Mouse (Mus musculus): ENCODE results near the gene Chd3.

The Chd3 gene

DNA sequence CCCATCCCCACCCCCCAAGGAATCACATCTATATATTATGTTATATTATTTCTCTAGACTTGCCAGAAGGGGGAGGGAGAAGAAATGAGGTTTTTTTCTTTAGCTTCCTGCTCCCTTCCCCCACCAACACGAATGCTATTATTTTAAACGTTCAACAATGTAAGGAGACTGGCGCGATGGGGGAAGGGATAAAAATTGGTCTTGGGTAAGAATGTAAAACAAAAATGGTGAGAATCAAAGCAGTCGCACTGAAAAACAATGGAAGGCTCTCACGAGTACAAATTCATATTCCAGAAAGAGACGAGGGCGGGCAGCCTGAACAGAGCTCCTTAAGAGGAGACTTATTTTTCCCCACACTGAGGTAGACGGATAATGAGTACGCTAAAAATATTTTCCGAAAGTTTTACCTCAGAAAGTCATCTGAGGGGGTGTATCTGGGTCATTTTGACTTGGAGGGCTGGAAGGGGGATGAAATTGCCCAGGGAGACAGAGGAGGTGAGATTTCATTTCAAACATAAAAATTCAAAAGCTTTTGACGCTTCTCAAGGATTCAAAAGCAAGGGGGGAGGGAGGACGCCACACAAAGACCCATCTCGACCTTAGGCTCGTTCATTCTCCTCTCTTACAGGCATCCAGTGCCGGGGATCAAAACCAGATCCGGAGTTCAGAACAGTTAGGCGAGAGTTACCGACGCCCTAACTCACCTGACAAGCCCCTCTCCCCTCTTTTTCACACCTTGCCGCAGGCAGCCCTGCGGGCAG is 2.2 kb downstream of the Chd3 start:
- DNase-seq (ENCODE audit: inconsistent age in 2 of 2, low spot score in 1 of 2) = peak; percentile 49 to 86

DNA sequence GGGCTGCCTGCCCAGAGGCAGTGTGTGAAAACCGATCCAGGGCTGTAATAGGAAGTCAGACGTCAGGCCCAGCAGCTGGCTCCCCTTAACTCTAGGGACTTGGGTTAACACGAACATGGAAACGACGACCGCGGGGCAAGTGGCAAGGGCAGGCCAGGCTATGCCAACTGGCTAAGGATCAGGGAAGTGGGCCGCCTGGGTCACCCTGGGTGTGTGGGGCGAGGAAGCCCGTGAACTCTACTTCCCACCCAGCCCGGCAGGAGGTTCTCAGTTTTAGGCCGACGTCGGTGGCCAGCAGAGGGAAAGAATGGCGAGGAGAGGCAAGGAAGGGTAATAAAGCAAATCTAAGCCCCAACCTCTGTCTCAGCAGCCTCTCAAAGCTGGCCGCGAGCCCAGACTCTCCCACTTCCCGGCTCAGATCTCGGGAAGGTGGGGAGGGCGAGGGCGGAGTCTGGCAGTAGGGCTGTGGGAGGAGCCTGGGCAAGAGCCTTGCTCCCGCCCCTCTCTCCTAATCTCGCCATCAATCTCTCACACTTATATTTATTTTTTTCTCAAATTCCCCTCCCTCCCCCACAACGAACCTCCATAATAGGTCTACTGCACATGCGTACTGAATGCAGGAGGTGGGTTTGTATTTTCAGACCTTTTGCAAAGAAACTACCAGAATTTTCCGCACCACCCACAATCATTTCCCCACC is 2.9 kb downstream of the Chd3 start:
- DNase-seq (ENCODE audit: inconsistent age in 2 of 2, low spot score in 1 of 2) = peak; percentile 97 to 98

DNA sequence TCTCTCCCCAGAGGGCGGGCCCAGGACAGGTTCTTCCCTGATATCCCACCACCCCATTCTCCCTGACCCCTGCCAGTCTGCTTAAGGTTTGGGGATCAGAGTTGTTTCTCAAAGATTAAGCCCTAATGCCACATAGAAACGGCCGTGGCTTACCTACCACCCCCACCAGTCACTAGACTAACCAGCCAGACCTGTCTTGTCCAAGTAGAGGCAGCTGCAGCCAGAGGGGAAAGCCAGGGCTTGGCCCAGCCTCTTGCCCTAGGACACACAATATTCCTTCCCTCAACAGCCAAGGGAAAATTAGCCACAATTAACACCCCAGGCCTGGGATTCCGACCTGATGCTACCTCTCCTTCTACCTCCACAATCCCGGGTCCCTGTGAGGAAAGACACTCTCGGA is 3.5 kb downstream of the Chd3 start:
- no peak for DNase-seq (ENCODE audit: inconsistent age in 2 of 2, low spot score in 1 of 2)

DNA sequence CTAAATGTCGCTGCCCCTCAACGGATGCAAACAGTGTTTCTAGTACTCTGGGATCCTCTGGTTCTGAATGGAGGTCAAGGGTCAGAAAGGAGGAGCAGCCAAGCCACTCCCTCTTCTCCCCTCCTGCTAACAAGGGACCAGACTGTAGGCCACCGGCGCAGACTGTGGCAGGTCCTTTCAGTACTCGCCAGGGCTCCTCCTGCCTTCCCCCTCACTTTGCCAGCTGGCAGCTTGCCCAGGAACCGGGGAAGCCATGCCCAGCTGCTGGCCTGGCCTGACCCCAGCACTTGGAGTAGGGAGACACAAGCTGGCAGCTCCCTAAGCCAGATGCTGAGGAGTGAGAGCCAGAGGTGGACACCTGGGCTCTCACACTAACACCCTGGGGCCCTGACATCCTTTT is 4.3 kb downstream of the Chd3 start:
- DNase-seq (ENCODE audit: inconsistent age in 2 of 2, low spot score in 1 of 2) = peak; percentile 96 to 98

DNA sequence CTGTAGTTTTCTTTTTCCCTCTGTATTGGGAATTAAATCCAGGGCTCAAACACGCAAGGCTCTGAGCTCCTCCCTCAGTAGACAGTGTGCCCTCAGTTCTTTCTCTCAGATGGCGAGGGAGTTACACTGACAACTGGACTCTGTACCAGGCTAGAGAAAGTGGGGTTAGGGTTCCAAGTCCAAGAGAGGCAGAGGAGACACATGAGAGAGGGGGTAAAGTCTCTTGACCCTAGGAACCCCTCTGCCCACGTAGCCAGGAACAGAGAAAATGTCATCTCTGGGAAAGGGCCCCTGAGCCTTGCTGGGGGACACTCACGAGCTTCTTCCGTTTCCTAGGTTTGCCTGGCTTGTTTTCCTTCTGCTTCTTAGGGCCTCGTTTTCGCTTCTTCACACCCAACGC is 4.8 kb downstream of the Chd3 start:
- no peak for DNase-seq (ENCODE audit: inconsistent age in 2 of 2, low spot score in 1 of 2)

DNA sequence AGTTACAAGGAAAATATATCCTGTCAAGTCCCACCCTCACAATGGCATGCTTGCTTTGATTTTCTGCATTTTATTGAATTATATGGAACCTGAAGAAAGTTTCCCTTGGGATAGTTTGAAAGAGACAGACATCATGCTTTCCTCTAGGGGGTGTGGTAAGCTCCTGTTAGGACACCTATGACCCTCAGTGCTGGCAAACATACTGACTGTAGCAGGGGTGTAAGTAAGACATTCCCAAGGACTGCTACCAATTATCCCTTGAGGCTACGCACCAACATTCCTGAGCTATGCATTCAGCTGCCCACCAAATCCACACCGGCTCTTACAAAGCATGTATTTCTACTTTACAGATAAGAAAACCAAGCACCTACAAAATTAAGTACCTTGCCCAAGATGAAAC is 6.7 kb downstream of the Chd3 start:
- DNase-seq (ENCODE audit: inconsistent age in 2 of 2, low spot score in 1 of 2) = no peak

DNA sequence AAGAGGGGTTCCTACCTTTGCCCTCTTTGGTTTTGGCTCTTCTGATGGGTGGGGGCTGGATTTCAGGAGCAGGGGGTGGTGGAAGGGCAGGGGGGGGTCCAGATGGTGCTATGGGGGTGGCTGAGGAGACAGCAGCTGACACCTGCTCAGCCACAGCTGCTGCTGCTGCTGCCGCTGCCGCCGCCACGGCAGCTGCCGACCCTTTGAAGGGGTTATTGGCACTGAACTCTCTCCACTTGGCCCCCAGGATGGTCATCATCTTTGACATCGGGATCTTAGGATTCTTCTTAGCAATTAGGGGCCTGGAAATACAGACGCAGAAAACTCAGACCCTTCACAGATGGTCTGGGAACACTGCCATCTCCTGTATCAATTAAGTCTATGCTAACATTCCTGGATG is 7.2 kb downstream of the Chd3 start:
- no peak for DNase-seq (ENCODE audit: inconsistent age in 2 of 2, low spot score in 1 of 2)

DNA sequence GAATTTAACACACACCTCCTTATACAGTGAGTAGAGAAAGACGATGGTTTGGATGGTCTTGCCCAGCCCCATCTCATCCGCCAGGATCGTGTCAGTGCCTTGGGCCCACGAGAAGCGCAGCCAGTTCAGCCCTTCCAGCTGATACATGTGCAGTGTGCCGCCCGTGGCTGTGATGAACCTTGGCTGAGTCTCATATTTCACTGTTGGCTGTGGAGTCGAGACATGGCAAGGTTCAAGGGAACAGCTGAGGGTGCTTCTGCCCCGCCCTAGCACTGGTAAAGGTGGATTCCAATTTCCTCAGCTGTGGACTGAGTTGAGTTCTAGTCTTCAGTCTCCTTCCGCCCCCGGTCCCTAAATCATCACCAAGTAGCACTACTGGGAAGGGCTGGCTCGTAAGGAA is 11.5 kb downstream of the Chd3 start:
- no peak for DNase-seq (ENCODE audit: inconsistent age in 2 of 2, low spot score in 1 of 2)

DNA sequence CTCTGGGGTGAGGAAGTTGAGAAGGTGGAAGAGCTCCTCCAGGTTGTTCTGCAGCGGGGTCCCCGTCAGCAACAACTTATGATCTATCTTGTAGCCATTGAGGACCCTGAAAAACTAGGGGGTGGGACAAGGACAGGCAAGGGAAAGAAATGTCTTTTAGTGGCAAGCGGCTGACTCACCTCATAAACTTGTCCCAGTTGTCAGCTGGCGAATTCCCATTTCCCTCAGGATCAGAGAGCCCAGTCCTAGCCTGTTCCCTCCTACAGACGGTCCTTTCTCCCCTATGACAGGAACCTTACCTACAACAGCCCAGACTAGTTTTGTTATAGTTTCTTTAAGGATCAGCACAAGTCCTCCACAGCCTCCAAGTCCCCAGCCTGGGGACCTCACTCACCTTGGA is 12.7 kb downstream of the Chd3 start:
- no peak for DNase-seq (ENCODE audit: inconsistent age in 2 of 2, low spot score in 1 of 2)

DNA sequence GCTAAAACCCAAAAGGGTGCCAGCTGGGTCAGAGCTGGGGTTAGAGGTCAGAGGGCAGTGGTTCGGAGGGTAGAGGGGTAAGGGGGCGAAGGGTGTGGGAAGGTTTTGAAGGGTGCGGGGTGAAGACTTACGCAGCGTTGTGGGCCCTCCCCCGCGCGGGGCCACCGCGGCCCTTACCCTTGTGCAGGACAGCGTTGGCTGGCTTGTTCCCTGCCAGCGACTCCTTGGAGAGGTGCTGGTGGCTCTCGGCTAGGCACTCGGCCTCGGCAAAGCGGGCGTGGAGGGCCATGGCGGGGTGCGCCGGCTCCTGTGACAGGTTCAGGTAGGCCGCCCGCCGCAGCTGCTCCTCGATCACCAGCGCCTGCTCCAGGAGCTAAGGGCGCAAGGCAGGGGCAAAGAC is 22.8 kb downstream of the Chd3 start:
- DNase-seq (ENCODE audit: inconsistent age in 2 of 2, low spot score in 1 of 2) = no peak

DNA sequence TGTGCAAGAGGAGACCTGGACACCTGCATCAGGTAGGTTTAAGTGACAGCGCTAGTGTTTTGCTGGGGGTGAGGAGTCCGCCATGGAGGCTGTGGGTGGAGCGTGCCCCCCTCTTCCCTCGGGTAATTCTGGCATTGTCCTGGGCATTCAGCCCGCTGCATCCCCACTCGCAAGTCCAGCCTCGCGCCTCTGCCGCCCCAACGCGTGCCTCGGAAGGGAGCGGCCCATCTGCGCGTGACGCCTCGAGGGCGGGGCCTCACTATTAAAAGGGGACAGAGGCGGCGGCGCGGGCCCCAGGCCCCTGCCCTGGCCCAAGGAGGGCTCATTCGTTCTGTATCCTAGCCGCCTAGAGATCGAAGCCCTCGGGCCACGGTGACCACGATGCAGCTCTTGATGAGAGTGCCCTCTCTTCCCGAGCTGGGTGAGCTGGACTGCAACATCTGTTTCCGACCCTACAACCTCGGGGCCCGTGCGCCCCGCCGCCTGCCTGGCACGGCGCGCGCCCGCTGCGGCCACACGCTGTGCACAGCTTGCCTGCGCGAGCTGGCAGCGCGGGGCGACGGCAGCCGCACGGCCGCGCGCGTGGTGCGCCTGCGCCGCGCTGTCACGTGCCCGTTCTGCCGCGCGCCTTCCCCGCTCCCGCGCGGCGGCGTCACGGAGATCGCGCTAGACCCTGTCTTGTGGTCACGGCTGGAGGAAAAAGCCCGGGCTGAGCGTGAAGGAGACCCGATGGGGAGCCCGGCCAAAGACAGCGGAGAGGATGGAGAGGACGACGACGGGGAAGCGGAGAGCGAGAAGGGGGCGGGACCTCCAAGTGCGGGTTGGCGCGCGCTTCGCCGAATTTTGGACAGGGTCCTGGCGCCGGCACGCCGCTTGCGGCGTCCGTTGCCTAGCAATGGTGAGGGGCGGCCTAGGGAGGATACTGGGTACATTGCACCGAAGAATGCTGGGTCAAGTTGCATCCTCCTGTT is 28.8 kb downstream of the Chd3 start, which contains the start of gene Rnf227:
Gene Rnf227, plus strand, starts transcription at position 301 of the 971 bp plus-strand sequence.
- DNase-seq (ENCODE audit: inconsistent age in 2 of 2, low spot score in 1 of 2) = peak; percentile 81 to 91

DNA sequence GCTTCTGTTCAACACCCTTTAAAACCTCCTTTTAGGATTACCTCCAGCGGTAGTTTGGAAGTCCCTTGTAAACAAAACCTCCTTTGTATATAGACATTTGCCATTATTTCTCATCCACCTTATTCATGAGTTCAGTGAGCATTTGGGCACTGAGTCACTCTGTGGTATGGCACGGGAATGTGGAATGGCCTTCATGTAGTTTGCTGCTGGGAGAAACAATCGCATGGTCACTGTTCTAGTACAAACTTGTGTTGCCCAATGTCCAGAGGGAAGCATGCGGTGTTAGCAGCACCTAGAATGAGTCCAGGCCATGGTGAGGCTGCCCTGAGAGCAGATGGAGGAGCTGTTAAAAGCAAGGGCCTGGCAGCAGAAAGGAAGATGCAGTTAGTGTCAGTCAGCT is 34.4 kb downstream of the Chd3 start:
- peak in 1 of 2 experiments; percentile 56 for DNase-seq (ENCODE audit: inconsistent age in 2 of 2, low spot score in 1 of 2)

DNA sequence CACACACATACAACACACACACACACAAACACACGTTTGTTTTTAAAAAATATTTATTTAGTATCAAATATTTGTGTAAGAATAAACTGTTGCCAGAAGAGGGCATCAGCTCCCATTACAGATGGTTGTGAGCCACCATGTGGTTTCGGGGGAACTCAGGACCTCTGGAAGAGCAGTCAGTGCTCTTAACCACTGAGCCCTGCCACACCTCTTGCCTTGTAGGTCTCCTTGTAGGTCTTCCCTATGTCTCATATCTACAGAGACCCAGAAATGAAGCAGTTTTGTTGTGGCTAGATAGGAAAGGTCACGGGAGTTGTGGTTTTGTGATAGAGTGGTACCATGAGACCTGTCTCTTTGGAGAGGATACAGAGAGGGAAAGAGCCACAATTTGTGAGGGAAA is 35.3 kb downstream of the Chd3 start:
- peak in 1 of 2 experiments; percentile 62 for DNase-seq (ENCODE audit: inconsistent age in 2 of 2, low spot score in 1 of 2)

DNA sequence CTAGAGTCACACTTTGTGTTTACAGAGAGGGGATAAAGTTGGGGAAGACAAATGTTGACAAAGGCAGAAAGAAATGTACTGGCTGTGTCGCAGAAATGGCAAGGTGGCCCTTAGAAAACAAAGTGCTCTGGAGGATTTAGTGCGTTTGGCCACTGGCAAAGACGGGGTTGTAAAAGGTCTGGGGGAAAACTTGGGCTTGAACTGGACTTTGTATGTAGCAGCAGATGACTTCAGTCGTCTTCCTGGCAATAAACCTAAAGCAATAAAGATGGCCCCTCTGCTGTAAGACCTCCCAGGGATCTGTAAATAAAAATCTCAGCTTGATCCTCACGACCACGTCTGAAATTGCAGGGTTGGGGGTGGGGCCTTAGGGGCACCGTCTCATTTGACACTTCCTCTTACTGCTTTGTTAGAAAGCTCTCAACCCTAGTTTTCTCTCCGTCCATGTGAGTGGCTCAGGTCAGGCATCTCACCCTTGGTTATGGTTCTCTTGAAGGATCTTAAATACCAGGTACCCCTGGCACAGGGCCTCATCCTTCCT is 36.4 kb downstream of the Chd3 start:
- DNase-seq (ENCODE audit: inconsistent age in 2 of 2, low spot score in 1 of 2) = peak in 1 of 2 experiments; percentile 28

DNA sequence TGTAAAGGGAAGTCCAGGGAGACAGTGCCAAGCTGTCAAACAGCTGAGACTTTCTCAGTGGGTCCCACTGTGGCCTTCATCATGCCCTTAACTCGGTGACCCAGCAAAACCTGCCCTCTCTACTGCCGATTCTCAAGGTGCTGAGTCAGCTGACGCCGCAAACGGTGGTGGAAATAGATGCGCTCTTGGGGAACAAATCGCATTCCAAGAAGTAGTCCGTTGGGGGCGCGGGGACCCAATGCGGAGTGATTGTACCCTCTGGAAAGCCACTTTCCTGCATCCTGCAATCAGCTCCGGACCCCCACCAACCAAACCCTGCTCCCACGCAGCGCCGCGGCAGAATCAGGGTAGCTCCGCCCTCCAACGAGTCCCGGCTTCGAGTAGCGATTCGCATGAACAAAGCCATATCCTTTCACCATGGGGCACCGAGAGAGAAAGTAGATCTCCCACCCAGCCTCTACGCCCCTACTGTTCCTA is 37.2 kb downstream of the Chd3 start:
- peak; percentile 79 to 94 for DNase-seq (ENCODE audit: inconsistent age in 2 of 2, low spot score in 1 of 2)

DNA sequence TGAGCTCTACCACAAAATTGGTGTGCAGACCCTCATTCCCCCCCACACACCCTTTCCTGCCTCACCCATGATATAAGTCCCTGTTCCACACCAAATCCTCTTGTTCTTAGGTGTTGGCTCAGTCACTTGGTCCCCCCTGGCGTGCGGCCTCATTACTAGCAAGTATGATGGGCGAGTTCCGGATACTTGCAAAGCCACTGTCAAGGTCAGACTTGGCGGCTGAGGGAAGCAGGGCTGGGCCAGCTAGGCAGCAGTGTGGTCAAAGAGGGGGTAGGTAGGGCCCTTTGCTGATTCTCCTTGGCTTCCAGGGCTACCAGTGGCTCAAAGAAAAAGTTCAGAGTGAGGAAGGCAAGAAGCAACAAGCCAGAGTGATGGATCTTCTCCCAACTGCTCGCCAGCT is 38.1 kb downstream of the Chd3 start:
- peak; percentile 66 to 79 for DNase-seq (ENCODE audit: inconsistent age in 2 of 2, low spot score in 1 of 2)

DNA sequence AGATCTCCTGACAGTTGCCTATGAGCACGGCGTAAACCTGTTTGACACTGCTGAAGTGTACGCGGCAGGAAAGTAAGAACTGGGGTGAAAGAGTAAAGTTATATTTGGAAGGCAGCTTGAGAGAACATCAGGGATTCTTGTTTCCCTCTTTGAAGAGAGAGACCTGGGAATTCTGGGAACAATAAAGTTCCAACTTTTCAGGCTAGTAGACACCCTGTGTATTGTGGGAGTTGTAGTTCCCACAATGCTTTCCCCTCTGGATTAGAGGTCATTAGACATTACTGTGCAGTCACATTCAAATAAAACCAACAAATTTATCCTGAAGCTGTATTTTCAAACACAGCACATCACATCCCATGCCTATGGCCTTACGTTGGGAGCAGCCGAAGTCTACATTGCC is 40.7 kb downstream of the Chd3 start:
- peak in 1 of 2 experiments; percentile 22 for DNase-seq (ENCODE audit: inconsistent age in 2 of 2, low spot score in 1 of 2)

DNA sequence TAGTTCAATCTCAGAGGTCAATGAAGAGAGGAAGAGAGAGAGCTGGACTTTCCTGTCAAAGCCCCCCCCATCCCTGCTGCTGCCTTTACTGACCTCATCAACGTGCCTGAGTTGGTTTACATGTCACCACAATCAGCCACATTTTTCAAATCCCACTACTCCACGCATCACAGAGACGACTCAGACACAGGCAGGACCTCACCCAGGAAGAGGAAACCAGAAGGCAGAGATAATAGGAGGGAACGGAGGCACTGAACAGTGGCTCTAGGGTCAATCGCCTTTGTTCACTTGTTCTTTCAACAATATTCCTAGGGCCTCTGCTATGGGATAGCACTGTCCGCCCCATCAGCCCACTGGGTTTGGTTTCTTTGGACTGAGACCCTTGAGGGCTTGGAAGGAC is 41.6 kb downstream of the Chd3 start:
- peak in 1 of 2 experiments; percentile 28 for DNase-seq (ENCODE audit: inconsistent age in 2 of 2, low spot score in 1 of 2)

DNA sequence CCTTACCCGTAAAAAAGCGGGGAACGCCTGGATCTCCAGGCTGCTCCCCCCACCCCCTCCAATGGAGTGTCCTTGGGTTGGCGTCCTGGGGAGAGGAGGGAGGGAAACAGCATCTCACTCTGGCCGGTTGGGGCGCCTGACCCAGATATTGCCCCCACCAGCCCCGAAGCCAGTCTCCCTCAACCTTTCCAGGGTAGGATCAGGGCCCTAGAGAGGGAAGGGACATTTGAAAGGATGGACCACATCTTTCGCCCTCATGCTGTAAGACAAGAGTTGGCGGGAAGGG is 42.1 kb downstream of the Chd3 start:
- DNase-seq (ENCODE audit: inconsistent age in 2 of 2, low spot score in 1 of 2) = peak; percentile 56 to 72

DNA sequence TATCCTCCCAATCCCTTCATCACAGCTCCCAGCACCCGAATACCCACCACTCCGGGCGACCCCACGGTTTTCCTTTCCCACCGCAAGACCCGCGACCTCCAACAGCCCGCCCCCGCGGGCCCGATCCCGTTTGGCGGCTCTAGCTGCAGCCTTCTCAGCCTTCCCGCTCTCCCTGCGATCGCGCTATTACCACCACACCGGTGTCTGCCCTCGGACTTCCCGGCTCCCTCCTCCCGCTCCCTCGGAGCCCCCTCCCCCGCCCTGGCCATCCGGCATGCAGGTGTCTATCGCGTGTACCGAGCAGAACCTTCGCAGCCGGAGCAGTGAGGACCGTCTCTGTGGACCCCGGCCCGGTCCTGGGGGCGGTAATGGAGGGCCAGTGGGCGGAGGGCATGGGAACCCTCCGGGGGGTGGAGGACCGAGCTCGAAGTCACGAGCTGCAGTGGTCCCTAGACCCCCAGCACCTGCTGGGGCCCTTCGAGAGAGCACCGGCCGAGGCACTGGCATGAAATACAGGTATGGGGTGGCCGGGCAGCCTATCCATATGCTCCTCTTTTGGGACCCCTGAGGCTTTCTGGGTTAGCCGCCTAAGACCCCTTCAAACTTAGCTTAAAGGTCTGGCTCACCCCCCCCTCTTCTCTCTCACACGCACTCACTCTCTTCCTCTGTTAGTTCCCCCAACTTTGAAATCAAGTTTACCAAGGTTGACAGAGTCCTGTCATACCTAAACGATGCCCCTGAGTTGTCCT is 42.6 kb downstream of the Chd3 start:
- DNase-seq (ENCODE audit: inconsistent age in 2 of 2, low spot score in 1 of 2) = no peak

Measured in adrenal gland, adult (tissue).